In the genomic region with DNA sequence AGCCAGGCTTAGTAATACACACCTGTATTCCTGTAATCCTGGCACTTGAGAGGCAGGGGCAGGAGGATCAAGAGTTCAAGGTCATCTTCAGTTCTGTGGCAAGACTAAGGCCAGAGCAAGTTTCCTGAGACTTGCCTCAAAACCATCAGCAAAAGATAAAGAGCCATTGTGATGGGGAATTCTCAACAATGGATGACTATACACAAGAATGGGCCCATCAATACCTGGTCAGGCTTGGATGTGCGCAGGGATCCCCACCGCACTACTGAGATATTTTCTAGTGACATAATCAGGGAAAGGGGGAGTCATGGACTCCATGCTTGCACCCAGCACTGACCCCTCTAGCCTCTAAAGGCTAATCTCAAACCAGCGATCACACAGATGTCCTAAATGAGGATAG, we compare ENCODE assay signal across 32 mouse cellular contexts.
"Had no signal": no experiment of that assay in that cellular context is flagged by ENCODE, and none has a peak within 500 bp of the region (broad histone marks: within the 10 kb centered on the region; RNA-seq: fewer than 3 reads in every experiment).

No protein-coding gene starts in this region.

- ATAC-seq: liver, embryonic 12.5 days; liver, postnatal 0 days; lung, postnatal 0 days; midbrain, embryonic 13.5 days; midbrain, embryonic 15.5 days; midbrain, embryonic 16.5 days had no signal

- H3K4me2 ChIP-seq: limb, embryonic 12.5 days; limb, embryonic 13.5 days; limb, embryonic 15.5 days; liver, embryonic 11.5 days; liver, embryonic 12.5 days; liver, embryonic 13.5 days; liver, embryonic 15.5 days; lung, embryonic 14.5 days; lung, embryonic 15.5 days; midbrain, embryonic 11.5 days; midbrain, embryonic 12.5 days; midbrain, embryonic 13.5 days; midbrain, embryonic 15.5 days; neural tube, embryonic 12.5 days had no signal

- H3K27ac ChIP-seq: limb, embryonic 10.5 days; limb, embryonic 12.5 days; limb, embryonic 13.5 days; limb, embryonic 15.5 days; liver, embryonic 12.5 days; liver, embryonic 13.5 days; liver, embryonic 14.5 days; liver, embryonic 15.5 days; lung, embryonic 15.5 days; macrophage; midbrain, embryonic 10.5 days; midbrain, embryonic 12.5 days; midbrain, embryonic 13.5 days; midbrain, embryonic 15.5 days; neural tube, embryonic 12.5 days had no signal

- H3K27me3 ChIP-seq: limb, embryonic 12.5 days; limb, embryonic 13.5 days; limb, embryonic 15.5 days; liver, embryonic 12.5 days; liver, embryonic 13.5 days; liver, embryonic 15.5 days; lung, embryonic 15.5 days; megakaryocyte, embryonic 14.5 days; midbrain, embryonic 12.5 days; midbrain, embryonic 13.5 days; midbrain, embryonic 15.5 days; neural tube, embryonic 12.5 days had no signal

- H3K9ac ChIP-seq: limb, embryonic 12.5 days; limb, embryonic 13.5 days; limb, embryonic 15.5 days; liver, embryonic 12.5 days; liver, embryonic 13.5 days; liver, embryonic 14.5 days; liver, embryonic 15.5 days; liver, postnatal 0 days; lung, embryonic 14.5 days; lung, embryonic 15.5 days; midbrain, embryonic 12.5 days; midbrain, embryonic 13.5 days; midbrain, embryonic 15.5 days; neural tube, embryonic 12.5 days had no signal

- H3K4me3 ChIP-seq: limb, embryonic 10.5 days; limb, embryonic 12.5 days; limb, embryonic 13.5 days; limb, embryonic 15.5 days; liver, embryonic 12.5 days; liver, embryonic 13.5 days; liver, embryonic 15.5 days; lung, embryonic 15.5 days; megakaryocyte, embryonic 14.5 days; midbrain, embryonic 10.5 days; midbrain, embryonic 12.5 days; midbrain, embryonic 13.5 days; midbrain, embryonic 15.5 days; myocyte; neural tube, embryonic 12.5 days had no signal

- H3K36me3 ChIP-seq: limb, embryonic 10.5 days; limb, embryonic 12.5 days; limb, embryonic 13.5 days; limb, embryonic 15.5 days; liver, embryonic 12.5 days; liver, embryonic 13.5 days; liver, embryonic 15.5 days; lung, embryonic 15.5 days; midbrain, embryonic 10.5 days had no signal

- H3K4me1 ChIP-seq: limb, embryonic 10.5 days; limb, embryonic 12.5 days; limb, embryonic 13.5 days; limb, embryonic 15.5 days; liver, embryonic 12.5 days; liver, embryonic 13.5 days; liver, embryonic 15.5 days; lung, embryonic 15.5 days; megakaryocyte, embryonic 14.5 days; midbrain, embryonic 10.5 days; midbrain, embryonic 12.5 days; midbrain, embryonic 13.5 days; midbrain, embryonic 15.5 days; neural tube, embryonic 12.5 days had no signal

- DNase-seq: left cerebral cortex, postnatal 4 days; liver; liver, embryonic 13.5 days; liver, postnatal 0 days; lung, adult 18-20 months; lung, adult 2 months; lung, embryonic 14.5 days; lung, postnatal 10 days; lung, postnatal 14 days; lung, postnatal 36 days; lung, postnatal 4 days; midbrain, embryonic 14.5 days had no signal

- H3K9me3 ChIP-seq: limb, embryonic 10.5 days; limb, embryonic 15.5 days; liver, embryonic 13.5 days; liver, embryonic 15.5 days; lung, embryonic 15.5 days had no signal
